22 mouse cellular contexts compared by ENCODE assay signal in the genomic region with DNA sequence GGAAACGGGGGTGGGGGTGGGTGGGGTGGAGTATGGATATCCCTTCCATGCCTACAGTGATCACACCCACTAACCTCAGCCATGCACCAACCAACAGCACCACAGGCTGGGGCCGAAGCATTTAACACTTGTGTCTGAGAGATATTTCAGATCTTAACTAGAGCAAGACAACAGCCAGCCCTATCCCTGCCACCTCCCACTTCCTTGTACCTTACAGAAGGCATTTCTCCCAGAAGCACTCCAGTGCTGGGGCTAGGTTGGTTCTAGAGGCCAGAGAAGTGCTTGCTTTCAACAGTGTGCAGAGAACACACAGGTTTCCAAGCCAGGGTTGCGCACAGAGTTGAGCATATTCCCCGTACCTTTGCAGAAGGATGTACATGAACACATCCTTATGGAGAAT.
DNase-seq lines count a peak whose midpoint lies in the region; ATAC-seq and TF ChIP-seq lines count a peak whose summit lies in the region.
"Had no signal": no experiment of that assay in that cellular context is flagged by ENCODE, and none has a peak within 500 bp of the region (broad histone marks: within the 10 kb centered on the region; RNA-seq: fewer than 3 reads in every experiment).

No protein-coding gene starts in this region.

- no peak overlapping the region for H3K4me2 ChIP-seq in heart, embryonic 12.5 days
- H3K4me2 ChIP-seq in midbrain, postnatal 0 days (ENCODE audit: low read depth, low read length, poor library complexity, severe bottlenecking), result no peak overlapping the region
- H3K4me2 ChIP-seq: forebrain, embryonic 15.5 days; heart, embryonic 13.5 days; hindbrain, embryonic 12.5 days; hindbrain, embryonic 15.5 days; intestine, embryonic 15.5 days had no signal

- no peaks in the 10 kb centered on the region for H3K9me3 ChIP-seq in heart, embryonic 12.5 days (replicated peaks)
- H3K9me3 ChIP-seq in midbrain, embryonic 10.5 days (replicated peaks), result no peaks in the 10 kb centered on the region
- no peaks in the 10 kb centered on the region for H3K9me3 ChIP-seq in midbrain, postnatal 0 days (ENCODE audit: low read length)
- H3K9me3 ChIP-seq in hindbrain, embryonic 10.5 days, result no peaks in the 10 kb centered on the region
- H3K9me3 ChIP-seq: forebrain, embryonic 15.5 days; heart, embryonic 13.5 days; hindbrain, embryonic 12.5 days; hindbrain, embryonic 15.5 days; intestine, embryonic 15.5 days had no signal

- H3K9ac ChIP-seq in heart, embryonic 12.5 days, result no peak overlapping the region
- no peak overlapping the region for H3K9ac ChIP-seq in midbrain, postnatal 0 days (replicated peaks; ENCODE audit: low read length, poor library complexity, severe bottlenecking)
- H3K9ac ChIP-seq: forebrain, embryonic 15.5 days; heart, embryonic 13.5 days; hindbrain, embryonic 12.5 days; hindbrain, embryonic 15.5 days; intestine, embryonic 15.5 days had no signal

- H3K36me3 ChIP-seq in heart, embryonic 12.5 days, result no peaks in the 10 kb centered on the region
- H3K36me3 ChIP-seq in midbrain, embryonic 10.5 days, result no peaks in the 10 kb centered on the region
- H3K36me3 ChIP-seq in midbrain, postnatal 0 days (ENCODE audit: insufficient read depth, low read length), result no peaks in the 10 kb centered on the region
- H3K36me3 ChIP-seq in hindbrain, embryonic 10.5 days, result no peaks in the 10 kb centered on the region
- H3K36me3 ChIP-seq: forebrain, embryonic 15.5 days; heart, embryonic 13.5 days; hindbrain, embryonic 12.5 days; hindbrain, embryonic 15.5 days; intestine, embryonic 15.5 days had no signal

- TF ChIP-seq CTCF in midbrain, postnatal 0 days (IDR thresholded peaks at IDR 0.05), result no peak

- H3K4me3 ChIP-seq in heart, embryonic 12.5 days, result no peak overlapping the region
- H3K4me3 ChIP-seq in midbrain, embryonic 10.5 days, result no peak overlapping the region
- no peak overlapping the region for H3K4me3 ChIP-seq in midbrain, postnatal 0 days (ENCODE audit: low read depth, low read length)
- no peak overlapping the region for H3K4me3 ChIP-seq in hindbrain, embryonic 10.5 days
- H3K4me3 ChIP-seq: forebrain, embryonic 15.5 days; gastrocnemius, adult 2 months; heart, embryonic 13.5 days; hindbrain, embryonic 12.5 days; hindbrain, embryonic 15.5 days; intestine, embryonic 15.5 days had no signal

- no peak overlapping the region for H3K27ac ChIP-seq in heart, embryonic 12.5 days (ENCODE audit: poor library complexity, severe bottlenecking)
- H3K27ac ChIP-seq in midbrain, embryonic 10.5 days (replicated peaks), result peak overlapping the region; percentile 91
- no peak overlapping the region for H3K27ac ChIP-seq in midbrain, postnatal 0 days (ENCODE audit: low read depth, low read length)
- no peak overlapping the region for H3K27ac ChIP-seq in hindbrain, embryonic 10.5 days
- H3K27ac ChIP-seq: gastrocnemius, adult 2 months; heart, embryonic 13.5 days; hindbrain, embryonic 15.5 days; intestine, embryonic 15.5 days had no signal

- ATAC-seq in heart, embryonic 12.5 days (ENCODE audit: insufficient number of reproducible peaks, low FRiP score), result no peak
- ATAC-seq in midbrain, postnatal 0 days (ENCODE audit: low FRiP score), result no peak
- ATAC-seq: activated CD4-positive, CD25-positive, alpha-beta regulatory T cell, adult 4 months; forebrain, embryonic 15.5 days; intestine, embryonic 15.5 days had no signal

- 70% methylated on average over 4 of the region's 4 CpGs for WGBS in heart, embryonic 12.5 days
- WGBS in midbrain, embryonic 10.5 days, result 90% methylated on average over 4 of the region's 4 CpGs
- 86% methylated on average over 4 of the region's 4 CpGs for WGBS in midbrain, postnatal 0 days
- 87% methylated on average over 4 of the region's 4 CpGs for WGBS in hindbrain, embryonic 10.5 days

- peaks cover 9% of the 10 kb centered on the region for H3K4me1 ChIP-seq in heart, embryonic 12.5 days (replicated peaks)
- H3K4me1 ChIP-seq in midbrain, embryonic 10.5 days, result peaks cover 54% of the 10 kb centered on the region
- no peaks in the 10 kb centered on the region for H3K4me1 ChIP-seq in midbrain, postnatal 0 days (ENCODE audit: insufficient read depth, low read length)
- peaks cover 28% of the 10 kb centered on the region for H3K4me1 ChIP-seq in hindbrain, embryonic 10.5 days (replicated peaks)

- H3K27me3 ChIP-seq in heart, embryonic 12.5 days (replicated peaks), result no peaks in the 10 kb centered on the region
- H3K27me3 ChIP-seq in midbrain, embryonic 10.5 days (ENCODE audit: low read depth, poor library complexity, severe bottlenecking), result no peaks in the 10 kb centered on the region
- H3K27me3 ChIP-seq in midbrain, postnatal 0 days (ENCODE audit: insufficient read depth, low read length), result no peaks in the 10 kb centered on the region
- no peaks in the 10 kb centered on the region for H3K27me3 ChIP-seq in hindbrain, embryonic 10.5 days (ENCODE audit: insufficient read depth, poor library complexity, severe bottlenecking)
- H3K27me3 ChIP-seq: forebrain, embryonic 15.5 days; heart, embryonic 13.5 days; hindbrain, embryonic 12.5 days; hindbrain, embryonic 15.5 days; intestine, embryonic 15.5 days had no signal

- DNase-seq in heart, adult 11 months, result peak; percentile 55
- DNase-seq in midbrain, embryonic 10.5 days (ENCODE audit: low spot score), result no peak
- DNase-seq in midbrain, postnatal 0 days (ENCODE audit: low spot score), result no peak
- peak; percentile 20 for DNase-seq in right cerebral cortex, adult 18-20 months
- DNase-seq in right cerebral cortex, postnatal 10 days (ENCODE audit: low spot score in 2 of 2), result no peak
- DNase-seq in hindbrain, embryonic 10.5 days (ENCODE audit: low spot score), result no peak
- DNase-seq: adrenal gland, postnatal 25 days; cerebellum, adult 18-20 months; cerebellum, adult 9-10 months; cerebellum, postnatal 14 days; gastrocnemius, adult 2 months; gastrocnemius, postnatal 14 days; heart, adult 18-20 months; heart, postnatal 14 days; heart, postnatal 4 days had no signal

Comparison
In these comparisons a context has a peak if more than half of its experiments do, and no peak if none do; other contexts are left out.
1. DNase-seq: peak in heart, adult 11 months (single experiment) and right cerebral cortex, adult 18-20 months (single experiment); none in midbrain, embryonic 10.5 days (single experiment), midbrain, postnatal 0 days (single experiment), right cerebral cortex, postnatal 10 days (0 of 2) and hindbrain, embryonic 10.5 days (single experiment).